Mouse (Mus musculus): Measurements from ENCODE around the gene Lrsam1. TPM values are rescaled to one million over a fixed set of nuclear protein-coding genes. Genes with fewer than 3 reads are reported as not detected.
"Not testable (repeated sequence)": the region's sequence is repeated elsewhere in the genome, so short reads cannot be mapped to it uniquely, and the experiment has no call there.

The Lrsam1 gene
- polyA plus RNA-seq (2014; fragmentation: Nextera tagmentation; extraction: Ambion mirVana), result 13.6 and 15.7 TPM in 2 replicates

- Histone ChIP-seq H3K9me3 (replicated peaks; ENCODE audit: control insufficient read depth, low read length) (no peaks in the 10 kb centered on the region), H3K4me1 (ENCODE audit: control insufficient read depth, insufficient read depth, low read length) (peaks cover 16% of the 10 kb centered on the region), H3K4me3 (ENCODE audit: low read depth, low read length) (peak within 1 kb of the TSS; percentile 75), H3K27ac (ENCODE audit: low read depth, low read length) (peak within 1 kb of the TSS; percentile 74), H3K36me3 (ENCODE audit: control insufficient read depth, insufficient read depth, low read length) (peaks cover 36% of the 10 kb centered on the region), H3K4me2 (ENCODE audit: low read length) (peak within 1 kb of the TSS; percentile 92), H3K9ac (ENCODE audit: low read length) (peak within 1 kb of the TSS; percentile 93), H3K27me3 (replicated peaks; ENCODE audit: control insufficient read depth, insufficient read depth, low read length) (no peaks in the 10 kb centered on the region)
- 4% methylated on average over 55 of the region's 55 CpGs for WGBS
- DNase-seq (ENCODE audit: low spot score), result peak; percentile 97
- ATAC-seq, result peak; percentile 97
These were observed at the start of gene Lrsam1, which contains the start of gene Rpl12 for GRCm38 (mm10) chr2:32961192-32961995. Gene Lrsam1 (minus strand): TSS chr2:32961614. Gene Rpl12 (plus strand): TSS chr2:32961559.

- not testable (repeated sequence) for H3K27me3 ChIP-seq (replicated peaks; ENCODE audit: control insufficient read depth, insufficient read depth, low read length); H3K4me3 ChIP-seq (ENCODE audit: low read depth, low read length); H3K9ac ChIP-seq (ENCODE audit: low read length); H3K27ac ChIP-seq (ENCODE audit: low read depth, low read length); H3K4me2 ChIP-seq (ENCODE audit: low read length); H3K4me1 ChIP-seq (ENCODE audit: control insufficient read depth, insufficient read depth, low read length); H3K36me3 ChIP-seq (ENCODE audit: control insufficient read depth, insufficient read depth, low read length); ATAC-seq; H3K9me3 ChIP-seq (replicated peaks; ENCODE audit: control insufficient read depth, low read length); DNase-seq (ENCODE audit: low spot score)
- WGBS, result 80% methylated on average over 4 of the region's 4 CpGs
These were observed 47.6 kb upstream of the Lrsam1 start for GRCm38 (mm10) chr2:33009055-33009454.

GRCm38 (mm10) chr2:33005041-33005440 is 43.6 kb upstream of the Lrsam1 start:
- H3K4me3 ChIP-seq (ENCODE audit: low read depth, low read length), result no peak overlapping the region
- ATAC-seq (no peak), DNase-seq (ENCODE audit: low spot score) (peak; percentile 19)
- H3K9ac ChIP-seq (ENCODE audit: low read length), result no peak overlapping the region
- H3K9me3 ChIP-seq (replicated peaks; ENCODE audit: control insufficient read depth, low read length), result no peaks in the 10 kb centered on the region
- no peak overlapping the region for H3K4me2 ChIP-seq (ENCODE audit: low read length)
- no peaks in the 10 kb centered on the region for H3K27me3 ChIP-seq (replicated peaks; ENCODE audit: control insufficient read depth, insufficient read depth, low read length)
- H3K36me3 ChIP-seq (ENCODE audit: control insufficient read depth, insufficient read depth, low read length), result peaks cover 6% of the 10 kb centered on the region; the same call in 1 of the 2 replicates
- WGBS, result 63% methylated on average over 5 of the region's 5 CpGs
- no peak overlapping the region for H3K27ac ChIP-seq (ENCODE audit: low read depth, low read length)
- no peaks in the 10 kb centered on the region for H3K4me1 ChIP-seq (ENCODE audit: control insufficient read depth, insufficient read depth, low read length)

- no peak overlapping the region for H3K9ac ChIP-seq (ENCODE audit: low read length)
- peaks cover 6% of the 10 kb centered on the region; the same call in 1 of the 2 replicates for H3K36me3 ChIP-seq (ENCODE audit: control insufficient read depth, insufficient read depth, low read length)
- 86% methylated on average over 7 of the region's 7 CpGs for WGBS
- no peaks in the 10 kb centered on the region for H3K9me3 ChIP-seq (replicated peaks; ENCODE audit: control insufficient read depth, low read length)
- no peak for DNase-seq (ENCODE audit: low spot score)
- no peak for ATAC-seq
- no peak overlapping the region for H3K27ac ChIP-seq (ENCODE audit: low read depth, low read length)
- H3K27me3 ChIP-seq (replicated peaks; ENCODE audit: control insufficient read depth, insufficient read depth, low read length), result no peaks in the 10 kb centered on the region
- H3K4me3 ChIP-seq (ENCODE audit: low read depth, low read length), result no peak overlapping the region
- no peaks in the 10 kb centered on the region for H3K4me1 ChIP-seq (ENCODE audit: control insufficient read depth, insufficient read depth, low read length)
- no peak overlapping the region for H3K4me2 ChIP-seq (ENCODE audit: low read length)
These were observed 40.7 kb upstream of the Lrsam1 start for GRCm38 (mm10) chr2:33002144-33002543.

GRCm38 (mm10) chr2:32999752-33000151 is 38.3 kb upstream of the Lrsam1 start:
- no peak for DNase-seq (ENCODE audit: low spot score)
- no peak overlapping the region for H3K27ac ChIP-seq (ENCODE audit: low read depth, low read length)
- no peak overlapping the region for H3K4me3 ChIP-seq (ENCODE audit: low read depth, low read length)
- no peak overlapping the region for H3K9ac ChIP-seq (ENCODE audit: low read length)
- no peak overlapping the region for H3K4me2 ChIP-seq (ENCODE audit: low read length)
- WGBS, result 95% methylated on average over 2 of the region's 2 CpGs
- H3K36me3 ChIP-seq (ENCODE audit: control insufficient read depth, insufficient read depth, low read length), result peaks cover 2% of the 10 kb centered on the region; the same call in 1 of the 2 replicates
- no peaks in the 10 kb centered on the region for H3K9me3 ChIP-seq (replicated peaks; ENCODE audit: control insufficient read depth, low read length)
- H3K27me3 ChIP-seq (replicated peaks; ENCODE audit: control insufficient read depth, insufficient read depth, low read length), result no peaks in the 10 kb centered on the region
- ATAC-seq, result no peak
- no peaks in the 10 kb centered on the region for H3K4me1 ChIP-seq (ENCODE audit: control insufficient read depth, insufficient read depth, low read length)

- ATAC-seq (no peak), DNase-seq (ENCODE audit: low spot score) (no peak)
- H3K9ac ChIP-seq (ENCODE audit: low read length), result no peak overlapping the region
- 89% methylated on average over 4 of the region's 4 CpGs for WGBS
- no peaks in the 10 kb centered on the region for H3K36me3 ChIP-seq (ENCODE audit: control insufficient read depth, insufficient read depth, low read length)
- H3K4me2 ChIP-seq (ENCODE audit: low read length), result no peak overlapping the region
- no peaks in the 10 kb centered on the region for H3K9me3 ChIP-seq (replicated peaks; ENCODE audit: control insufficient read depth, low read length)
- H3K4me1 ChIP-seq (ENCODE audit: control insufficient read depth, insufficient read depth, low read length), result no peaks in the 10 kb centered on the region
- no peak overlapping the region for H3K4me3 ChIP-seq (ENCODE audit: low read depth, low read length)
- H3K27ac ChIP-seq (ENCODE audit: low read depth, low read length), result no peak overlapping the region
- H3K27me3 ChIP-seq (replicated peaks; ENCODE audit: control insufficient read depth, insufficient read depth, low read length), result no peaks in the 10 kb centered on the region
These were observed 36.4 kb upstream of the Lrsam1 start for GRCm38 (mm10) chr2:32997792-32998191.

- H3K9ac ChIP-seq (ENCODE audit: low read length), result no peak overlapping the region
- no peaks in the 10 kb centered on the region for H3K27me3 ChIP-seq (replicated peaks; ENCODE audit: control insufficient read depth, insufficient read depth, low read length)
- DNase-seq (ENCODE audit: low spot score) (peak; percentile 12), ATAC-seq (no peak)
- no peaks in the 10 kb centered on the region for H3K4me1 ChIP-seq (ENCODE audit: control insufficient read depth, insufficient read depth, low read length)
- H3K27ac ChIP-seq (ENCODE audit: low read depth, low read length), result no peak overlapping the region
- H3K4me2 ChIP-seq (ENCODE audit: low read length), result no peak overlapping the region
- no peaks in the 10 kb centered on the region for H3K36me3 ChIP-seq (ENCODE audit: control insufficient read depth, insufficient read depth, low read length)
- H3K9me3 ChIP-seq (replicated peaks; ENCODE audit: control insufficient read depth, low read length), result no peaks in the 10 kb centered on the region
- no peak overlapping the region for H3K4me3 ChIP-seq (ENCODE audit: low read depth, low read length)
- WGBS, result 49% methylated on average over 6 of the region's 6 CpGs
These were observed 35.7 kb upstream of the Lrsam1 start for GRCm38 (mm10) chr2:32997081-32997480.

- Histone ChIP-seq H3K9ac (ENCODE audit: low read length) (no peak overlapping the region), H3K4me2 (ENCODE audit: low read length) (no peak overlapping the region), H3K9me3 (replicated peaks; ENCODE audit: control insufficient read depth, low read length) (no peaks in the 10 kb centered on the region), H3K27ac (ENCODE audit: low read depth, low read length) (no peak overlapping the region), H3K27me3 (replicated peaks; ENCODE audit: control insufficient read depth, insufficient read depth, low read length) (no peaks in the 10 kb centered on the region), H3K36me3 (ENCODE audit: control insufficient read depth, insufficient read depth, low read length) (no peaks in the 10 kb centered on the region), H3K4me3 (ENCODE audit: low read depth, low read length) (no peak overlapping the region), H3K4me1 (ENCODE audit: control insufficient read depth, insufficient read depth, low read length) (no peaks in the 10 kb centered on the region)
- no peak for ATAC-seq
- DNase-seq (ENCODE audit: low spot score), result no peak
- 67% methylated on average over 6 of the region's 6 CpGs for WGBS
These were observed 30.7 kb upstream of the Lrsam1 start for GRCm38 (mm10) chr2:32992130-32992529.

- Histone ChIP-seq H3K9ac (ENCODE audit: low read length) (no peak overlapping the region), H3K4me3 (ENCODE audit: low read depth, low read length) (no peak overlapping the region), H3K36me3 (ENCODE audit: control insufficient read depth, insufficient read depth, low read length) (no peaks in the 10 kb centered on the region), H3K27ac (ENCODE audit: low read depth, low read length) (no peak overlapping the region), H3K9me3 (replicated peaks; ENCODE audit: control insufficient read depth, low read length) (no peaks in the 10 kb centered on the region), H3K27me3 (replicated peaks; ENCODE audit: control insufficient read depth, insufficient read depth, low read length) (no peaks in the 10 kb centered on the region), H3K4me2 (ENCODE audit: low read length) (no peak overlapping the region), H3K4me1 (ENCODE audit: control insufficient read depth, insufficient read depth, low read length) (no peaks in the 10 kb centered on the region)
- ATAC-seq (no peak), DNase-seq (ENCODE audit: low spot score) (peak; percentile 35)
- WGBS, result 63% methylated on average over 13 of the region's 13 CpGs
These were observed 28.9 kb upstream of the Lrsam1 start for GRCm38 (mm10) chr2:32990167-32990832.
